Mouse (Mus musculus) neural tube, embryonic 11.5 days (tissue): Measurements from ENCODE around the gene Fsip1. TPM values are rescaled to one million over a fixed set of nuclear protein-coding genes. Genes with fewer than 3 reads are reported as not detected.

Experiments used
- ATAC-seq: fragments of 200-750 bp; cut with Nextera tagmentation; 2 replicates; pipeline ENCODE4 v1.8.0; 2017; ENCODE audit warnings: moderate number of reproducible peaks, mild to moderate bottlenecking, moderate TSS enrichment, moderate library complexity; ENCODE audit not compliant: insufficient read depth, low FRiP score, low TSS enrichment
- DNase-seq: peaks from one replicate; pipeline ENCODE4 v3.0.0-alpha.2; 2015; ENCODE audit warnings: low spot score
- H3K27ac ChIP-seq: fragments of 300-500 bp; sonication (generic); 2 replicates; pipeline ENCODE4 v1.5.1; 2014; ENCODE audit warnings: low read depth, mild to moderate bottlenecking, low read length
- H3K27me3 ChIP-seq: fragments of 300-500 bp; sonication (generic); 2 replicates; pipeline ENCODE4 v1.6.1; 2014; ENCODE audit warnings: mild to moderate bottlenecking, low read length, mixed read lengths; ENCODE audit not compliant: control insufficient read depth, insufficient read depth
- H3K36me3 ChIP-seq: fragments of 300-500 bp; sonication (generic); 2 replicates; pipeline ENCODE4 v1.6.1; 2014; ENCODE audit warnings: mild to moderate bottlenecking, low read length, moderate library complexity, mixed read lengths; ENCODE audit not compliant: control insufficient read depth, insufficient read depth
- H3K4me1 ChIP-seq: fragments of 300-500 bp; sonication (generic); 2 replicates; pipeline ENCODE4 v1.6.1; 2014; ENCODE audit warnings: low read length, mixed read lengths; ENCODE audit not compliant: control insufficient read depth, insufficient read depth
- H3K4me2 ChIP-seq: fragments of 300-500 bp; sonication (generic); 2 replicates; pipeline ENCODE4 v1.6.1; 2014; ENCODE audit warnings: low read depth, mild to moderate bottlenecking, moderate library complexity
- H3K4me3 ChIP-seq: fragments of 300-500 bp; sonication (generic); 2 replicates; pipeline ENCODE4 v1.5.1; 2014; ENCODE audit warnings: low read depth, low read length
- H3K9ac ChIP-seq: fragments of 300-500 bp; sonication (generic); 2 replicates; pipeline ENCODE4 v1.6.1; 2014; ENCODE audit warnings: mild to moderate bottlenecking, low read length
- H3K9me3 ChIP-seq: fragments of 300-500 bp; sonication (generic); 2 replicates; pipeline ENCODE4 v1.6.1; 2016; ENCODE audit warnings: low read length; ENCODE audit not compliant: control insufficient read depth
- WGBS: fragments of 180-500 bp; shearing (Covaris S2); extraction: QIAGEN DNeasy Blood & Tissue Kit; methylation state at CpG from one replicate; pipeline ENCODE4 v1.1.7; 2014; 5-methylcytosine and 5-hydroxymethylcytosine counted together
- polyA plus RNA-seq: library from polyadenylated mRNA; unstranded; fragments of >200 nt; fragmentation: Nextera tagmentation; extraction: Ambion mirVana; gene quantifications from 2 replicates; pipeline ENCODE4 v1.2.1, GENCODE M21; 2014

The Fsip1 gene
- polyA plus RNA-seq: 2.6 and 3.3 TPM in 2 replicates

DNA sequence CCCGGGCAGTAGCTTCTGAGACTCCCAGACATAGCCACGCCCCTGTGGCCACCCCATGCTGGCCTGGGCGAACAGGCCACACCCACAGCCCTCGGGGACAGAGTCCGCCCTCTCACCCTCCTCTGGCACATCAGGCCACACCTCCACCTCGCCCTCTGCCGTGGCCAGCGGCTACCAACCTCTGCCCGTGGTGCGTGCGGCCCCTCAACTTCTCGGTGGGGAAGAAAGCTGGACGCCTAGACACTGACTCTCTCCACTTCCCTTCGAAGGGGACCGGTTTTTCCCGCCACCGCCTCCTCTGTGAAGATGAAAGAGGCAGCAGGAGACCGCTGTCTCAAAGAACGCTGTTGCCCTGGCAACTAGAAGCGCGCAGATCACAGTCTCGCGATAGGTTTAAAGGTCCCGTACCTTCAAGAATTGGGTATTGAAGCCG, at the start of gene Fsip1:
TSS of gene Fsip1 (minus strand) at position 346 of the 433 bp plus-strand sequence.
- H3K4me1 ChIP-seq: no peaks in the 10 kb centered on the region; the same call in 1 of the 2 replicates
- H3K27me3 ChIP-seq: no peaks in the 10 kb centered on the region
- no peaks in the 10 kb centered on the region for H3K36me3 ChIP-seq
- H3K9ac ChIP-seq: peak within 1 kb of the TSS; percentile 35
- H3K9me3 ChIP-seq: peaks cover 4% of the 10 kb centered on the region; the same call in 1 of the 2 replicates
- H3K27ac ChIP-seq: peak within 1 kb of the TSS; percentile 28; the same call in 1 of the 2 replicates
- WGBS: under 1% methylated on average over 25 of the region's 25 CpGs
- ATAC-seq (peak; percentile 91), DNase-seq (peak; percentile 83)
- peak within 1 kb of the TSS; percentile 42 for H3K4me3 ChIP-seq
- peak within 1 kb of the TSS; percentile 53 for H3K4me2 ChIP-seq

DNA sequence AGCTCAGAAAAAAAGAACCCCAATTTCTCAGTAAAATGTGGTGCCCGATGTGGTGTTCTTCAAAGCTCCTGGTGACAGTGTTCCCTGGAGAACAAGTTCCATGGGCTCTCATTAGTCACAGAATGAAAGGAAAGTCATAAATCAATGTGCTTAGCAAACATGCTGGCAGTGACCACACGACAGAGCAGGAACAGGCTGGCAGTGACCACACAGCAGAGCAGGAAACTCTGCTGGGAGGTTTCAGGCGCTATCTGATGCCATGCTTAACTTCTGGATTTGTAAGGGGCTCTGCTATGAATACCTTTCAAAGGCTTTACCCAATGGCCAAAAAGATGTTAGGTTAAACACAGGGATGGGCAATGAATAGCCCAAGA, 49.7 kb upstream of the Fsip1 start:
- no peak for ATAC-seq

DNA sequence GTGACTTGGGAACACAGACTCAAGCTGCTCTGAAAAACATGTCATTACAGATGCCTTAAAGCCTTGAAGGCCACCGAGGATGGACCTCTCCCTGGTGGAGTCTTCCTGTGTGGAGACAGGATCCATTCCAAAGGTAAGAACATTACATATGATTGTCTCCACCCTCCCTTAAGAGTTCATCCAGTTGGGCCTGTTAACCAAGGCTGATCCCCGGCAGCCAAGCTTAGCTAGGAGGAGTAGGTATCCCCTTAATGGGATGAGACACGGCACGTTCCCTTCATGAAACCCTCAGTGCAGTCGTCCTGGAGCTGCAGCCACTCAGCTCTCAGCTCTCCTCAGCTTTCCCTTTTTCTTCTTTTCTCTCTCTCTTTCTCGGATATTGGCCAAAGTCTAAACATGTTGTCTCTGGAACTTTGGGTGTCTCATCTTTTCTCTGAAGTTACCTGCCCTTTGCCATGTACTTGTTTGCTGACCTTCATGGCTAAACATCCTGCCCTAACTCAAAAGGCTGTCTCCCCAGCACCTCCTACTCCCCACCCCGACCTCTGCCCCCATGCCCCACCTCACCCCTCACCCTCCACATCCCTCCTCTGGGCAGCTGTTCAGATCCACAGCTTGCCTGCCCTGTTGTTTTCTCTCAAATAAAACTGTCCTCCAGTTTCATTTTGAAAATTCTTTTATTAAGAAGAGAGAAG, 49.2 kb upstream of the Fsip1 start:
- Histone ChIP-seq H3K4me1 (no peaks in the 10 kb centered on the region), H3K9ac (no peak overlapping the region), H3K36me3 (no peaks in the 10 kb centered on the region), H3K27me3 (no peaks in the 10 kb centered on the region), H3K4me2 (no peak overlapping the region), H3K9me3 (no peaks in the 10 kb centered on the region), H3K4me3 (no peak overlapping the region), H3K27ac (no peak overlapping the region)
- 69% methylated on average over 7 of the region's 7 CpGs for whole genome bisulfite sequencing
- DNase-seq (no peak), ATAC-seq (no peak)

More for the DNA sequence above, 49.7 kb upstream of the Fsip1 start:
- Histone ChIP-seq H3K36me3 (no peaks in the 10 kb centered on the region), H3K27me3 (no peaks in the 10 kb centered on the region), H3K4me2 (no peak overlapping the region), H3K4me3 (no peak overlapping the region), H3K4me1 (no peaks in the 10 kb centered on the region), H3K27ac (no peak overlapping the region), H3K9ac (no peak overlapping the region), H3K9me3 (no peaks in the 10 kb centered on the region)
- 31% methylated on average over 3 of the region's 3 CpGs for WGBS
- no peak for DNase-seq

DNA sequence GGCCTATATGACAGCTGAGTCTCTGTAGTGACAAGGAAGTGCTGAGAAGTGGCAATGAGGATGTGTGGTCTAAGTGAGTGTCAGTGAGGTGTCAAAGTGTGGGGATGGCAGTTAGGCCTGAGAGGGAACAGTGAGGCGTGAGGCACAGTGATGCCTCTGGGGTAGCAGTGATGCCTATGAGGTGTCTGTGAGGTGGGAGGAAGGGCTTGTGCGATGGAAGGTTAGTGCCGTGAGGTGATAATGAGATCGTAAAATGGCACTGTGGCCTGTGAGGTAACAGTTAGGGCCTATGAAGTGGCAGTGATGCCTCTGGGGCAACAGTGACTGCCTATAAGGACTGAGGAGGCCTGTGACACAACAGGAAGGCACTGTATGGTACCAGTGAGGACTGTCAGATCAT, 46.7 kb upstream of the Fsip1 start:
- Histone ChIP-seq H3K27me3 (no peaks in the 10 kb centered on the region), H3K27ac (no peak overlapping the region), H3K4me3 (no peak overlapping the region), H3K9ac (no peak overlapping the region), H3K36me3 (no peaks in the 10 kb centered on the region), H3K9me3 (no peaks in the 10 kb centered on the region), H3K4me1 (no peaks in the 10 kb centered on the region), H3K4me2 (no peak overlapping the region)
- 60% methylated on average over 4 of the region's 4 CpGs for WGBS
- DNase-seq: no peak
- ATAC-seq: no peak

GRCm38 (mm10) chr2:118301656-118302055, 44.9 kb upstream of the Fsip1 start:
- no peaks in the 10 kb centered on the region for H3K9me3 ChIP-seq
- ATAC-seq (no peak), DNase-seq (no peak)
- H3K4me1 ChIP-seq: no peaks in the 10 kb centered on the region
- WGBS: 87% methylated on average over 2 of the region's 2 CpGs
- no peak overlapping the region for H3K4me2 ChIP-seq
- H3K4me3 ChIP-seq: no peak overlapping the region
- no peaks in the 10 kb centered on the region for H3K36me3 ChIP-seq
- H3K27me3 ChIP-seq: no peaks in the 10 kb centered on the region
- H3K9ac ChIP-seq: no peak overlapping the region
- H3K27ac ChIP-seq: no peak overlapping the region

DNA sequence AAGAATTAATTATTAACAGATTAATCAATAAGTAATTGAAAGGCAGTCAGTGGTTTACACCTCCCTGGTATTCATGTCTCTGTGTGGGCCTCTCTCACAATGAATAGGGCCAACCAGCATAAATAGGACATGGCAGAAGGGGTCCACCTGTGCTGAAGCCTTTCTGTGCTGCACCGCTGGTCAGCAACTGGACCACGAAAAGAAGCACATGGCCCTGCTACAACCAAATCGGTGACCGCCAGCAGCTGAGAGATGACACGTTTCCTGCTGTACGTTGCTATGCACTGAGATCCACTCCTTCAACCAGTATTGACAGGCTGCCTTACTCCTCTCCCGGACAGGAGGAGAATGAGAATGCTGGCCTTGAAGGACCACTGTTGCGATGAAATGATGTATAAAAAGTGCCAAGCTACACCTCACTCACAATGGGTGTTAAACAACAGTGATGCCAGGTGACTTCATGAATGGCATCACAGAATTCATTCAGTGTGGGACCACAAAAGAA, 44.3 kb upstream of the Fsip1 start:
- H3K9me3 ChIP-seq: no peaks in the 10 kb centered on the region
- no peak overlapping the region for H3K4me2 ChIP-seq
- H3K9ac ChIP-seq: no peak overlapping the region
- no peak overlapping the region for H3K27ac ChIP-seq
- no peak overlapping the region for H3K4me3 ChIP-seq
- ATAC-seq (no peak), DNase-seq (no peak)
- 84% methylated on average over 8 of the region's 8 CpGs for WGBS
- H3K36me3 ChIP-seq: no peaks in the 10 kb centered on the region
- H3K4me1 ChIP-seq: no peaks in the 10 kb centered on the region
- H3K27me3 ChIP-seq: no peaks in the 10 kb centered on the region

- WGBS: 93% methylated on average over 2 of the region's 2 CpGs
- Histone ChIP-seq H3K4me1 (no peaks in the 10 kb centered on the region), H3K9me3 (no peaks in the 10 kb centered on the region), H3K36me3 (no peaks in the 10 kb centered on the region), H3K9ac (no peak overlapping the region), H3K27ac (no peak overlapping the region), H3K4me3 (no peak overlapping the region), H3K27me3 (no peaks in the 10 kb centered on the region), H3K4me2 (no peak overlapping the region)
- ATAC-seq: no peak
- DNase-seq: no peak
Measured at GRCm38 (mm10) chr2:118299981-118300380, 43.2 kb upstream of the Fsip1 start.

DNA sequence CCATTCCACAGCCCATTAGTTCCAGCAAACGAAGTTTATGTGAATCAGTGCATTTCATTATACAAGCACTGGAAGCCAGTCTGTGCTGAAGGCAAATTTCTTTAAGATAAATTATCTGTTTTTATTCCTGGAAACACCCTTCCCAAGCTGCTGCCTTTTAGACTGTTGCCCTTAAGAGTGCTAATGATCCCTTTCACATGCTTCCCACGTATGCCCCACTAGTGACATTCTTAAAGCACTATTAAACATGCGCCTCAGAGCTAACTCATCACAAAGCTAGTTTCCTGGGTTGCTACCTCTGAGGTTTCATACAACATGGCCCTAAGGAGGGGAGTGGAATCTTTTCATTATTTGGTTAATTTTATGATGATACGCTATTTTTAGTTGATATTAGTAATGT, 41.8 kb upstream of the Fsip1 start:
- Histone ChIP-seq H3K27ac (no peak overlapping the region), H3K4me1 (no peaks in the 10 kb centered on the region), H3K36me3 (no peaks in the 10 kb centered on the region), H3K9me3 (no peaks in the 10 kb centered on the region), H3K4me3 (no peak overlapping the region), H3K9ac (no peak overlapping the region), H3K4me2 (no peak overlapping the region), H3K27me3 (no peaks in the 10 kb centered on the region)
- DNase-seq (no peak), ATAC-seq (no peak)
- 64% methylated on average over 4 of the region's 4 CpGs for WGBS

DNA sequence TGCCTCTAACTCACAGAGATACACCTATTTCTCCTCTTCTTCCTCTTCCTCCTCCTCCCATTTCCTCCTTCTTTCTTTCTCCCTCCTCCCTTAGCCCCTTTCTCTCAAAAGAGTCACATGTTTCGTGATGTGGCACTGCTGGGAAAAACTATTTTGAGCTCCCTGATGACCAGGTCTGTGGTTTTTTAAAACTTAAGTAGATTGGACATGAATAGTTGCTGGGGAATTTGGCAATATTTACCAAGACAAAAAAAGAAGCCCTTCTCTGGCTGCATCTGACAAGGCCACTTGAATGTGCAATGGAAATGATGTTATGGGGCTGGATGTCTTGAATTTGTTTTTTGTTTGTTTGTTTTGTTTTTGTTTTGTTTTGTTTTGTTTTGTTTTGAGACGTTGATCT, 41.2 kb upstream of the Fsip1 start:
- 80% methylated on average over 2 of the region's 2 CpGs for WGBS
- H3K27me3 ChIP-seq: no peaks in the 10 kb centered on the region
- no peak overlapping the region for H3K4me2 ChIP-seq
- no peak overlapping the region for H3K9ac ChIP-seq
- no peaks in the 10 kb centered on the region for H3K9me3 ChIP-seq
- no peaks in the 10 kb centered on the region for H3K4me1 ChIP-seq
- DNase-seq: no peak
- no peaks in the 10 kb centered on the region for H3K36me3 ChIP-seq
- no peak overlapping the region for H3K4me3 ChIP-seq
- no peak overlapping the region for H3K27ac ChIP-seq
- ATAC-seq: no peak
